Mouse (Mus musculus) cerebellum, adult 2 months (tissue): ENCODE data around the gene Ccdc88c.

Source experiments
- CTCF ChIP-seq: fragments of 200-500 bp; IDR thresholded peaks from 2 replicates; pipeline ENCODE4 v1.5.1; 2011; ENCODE audit warnings: low read depth, mild to moderate bottlenecking, control low read depth, low read length, moderate library complexity, borderline replicate concordance; ENCODE audit not compliant: insufficient read depth
- POLR2A ChIP-seq: fragments of 200-500 bp; IDR thresholded peaks from 2 replicates; pipeline ENCODE4 v1.6.1; 2011; ENCODE audit warnings: low read length, control low read depth, borderline replicate concordance; ENCODE audit not compliant: insufficient read depth

GRCm38 (mm10) chr12:100928286-100928685 is 100.6 kb downstream of the Ccdc88c start:
- TF ChIP-seq POLR2A (no peak), CTCF (no peak)
